8 mouse cellular contexts compared by ENCODE assay signal in genomic region chr9:64044343-64044742, GRCm38 (mm10). TPM values are rescaled to one million over a fixed set of nuclear protein-coding genes. Genes with fewer than 3 reads are reported as not detected.
DNase-seq lines count a peak whose midpoint lies in the region; ATAC-seq and TF ChIP-seq lines count a peak whose summit lies in the region.

No protein-coding gene starts in this region.

- ATAC-seq in heart, embryonic 11.5 days (replicated peaks; ENCODE audit: insufficient number of reproducible peaks, low FRiP score, low TSS enrichment), result no peak
- no peak for ATAC-seq in kidney, postnatal 0 days (replicated peaks; ENCODE audit: low FRiP score, low read depth)
- ATAC-seq in liver, embryonic 12.5 days, result no peak
- no peak for ATAC-seq in megakaryocyte progenitor cell, adult 5-6 weeks (replicated peaks; ENCODE audit: poor library complexity)

- DNase-seq in heart, adult 8-10 months (ENCODE audit: low spot score), result no peak
- DNase-seq in kidney, postnatal 0 days (ENCODE audit: low spot score), result no peak
- no peak for DNase-seq in kidney, adult 18-20 months
- no peak for DNase-seq in left cerebral cortex, postnatal 14 days (ENCODE audit: low spot score in 2 of 2)

- H3K4me2 ChIP-seq in heart, embryonic 11.5 days, result peak overlapping the region; percentile 37
- H3K4me2 ChIP-seq in kidney, postnatal 0 days (ENCODE audit: low read length), result no peak overlapping the region
- peak overlapping the region; percentile 65 for H3K4me2 ChIP-seq in liver, embryonic 12.5 days

- no peaks in the 10 kb centered on the region for H3K27me3 ChIP-seq in heart, embryonic 11.5 days (ENCODE audit: control insufficient read depth, insufficient read depth, low read length)
- no peaks in the 10 kb centered on the region for H3K27me3 ChIP-seq in kidney, postnatal 0 days (ENCODE audit: insufficient read depth, low read length)
- H3K27me3 ChIP-seq in liver, embryonic 12.5 days (replicated peaks), result no peaks in the 10 kb centered on the region

- 31% methylated on average over 8 of the region's 8 CpGs for WGBS in heart, embryonic 11.5 days (ENCODE audit: insufficient replicate concordance)
- 76% methylated on average over 8 of the region's 8 CpGs for WGBS in kidney, postnatal 0 days
- 77% methylated on average over 8 of the region's 8 CpGs for WGBS in bone marrow, adult 2 months
- WGBS in liver, embryonic 12.5 days (ENCODE audit: insufficient replicate concordance), result 35% methylated on average over 8 of the region's 8 CpGs

- H3K9me3 ChIP-seq in heart, embryonic 11.5 days (replicated peaks; ENCODE audit: control insufficient read depth, low read length), result no peaks in the 10 kb centered on the region
- no peaks in the 10 kb centered on the region for H3K9me3 ChIP-seq in kidney, postnatal 0 days (replicated peaks; ENCODE audit: low read length)
- no peaks in the 10 kb centered on the region for H3K9me3 ChIP-seq in liver, embryonic 12.5 days (replicated peaks)

- no peak for TF ChIP-seq POLR2A in bone marrow, adult 2 months (IDR thresholded peaks at IDR 0.05; ENCODE audit: borderline replicate concordance, control insufficient read depth, low read depth, low read length)

- intact Hi-C loops in left cerebral cortex, postnatal 14 days (cut with DNase I), result no loop called here

- 0 out of 2 replicates have a peak overlapping the region, but pooled peaks have one; percentile 2 for H3K4me3 ChIP-seq in heart, embryonic 11.5 days (ENCODE audit: low read depth, low read length)
- H3K4me3 ChIP-seq in kidney, postnatal 0 days (replicated peaks; ENCODE audit: low read depth, low read length), result no peak overlapping the region
- H3K4me3 ChIP-seq in bone marrow, adult 2 months (replicated peaks; ENCODE audit: control insufficient read depth, low read depth, low read length), result peak overlapping the region; percentile 2
- H3K4me3 ChIP-seq in liver, embryonic 12.5 days, result peak overlapping the region; percentile 37

- peaks cover 64% of the 10 kb centered on the region for H3K4me1 ChIP-seq in heart, embryonic 11.5 days (ENCODE audit: control insufficient read depth, insufficient read depth, low read length)
- peaks cover 12% of the 10 kb centered on the region for H3K4me1 ChIP-seq in kidney, postnatal 0 days (replicated peaks; ENCODE audit: insufficient read depth, low read length)
- H3K4me1 ChIP-seq in bone marrow, adult 2 months (ENCODE audit: control insufficient read depth, insufficient read depth, low read length), result peaks cover 4% of the 10 kb centered on the region; the same call in 1 of the 2 replicates
- peaks cover 96% of the 10 kb centered on the region for H3K4me1 ChIP-seq in liver, embryonic 12.5 days

- no peaks in the 10 kb centered on the region for H3K36me3 ChIP-seq in heart, embryonic 11.5 days (ENCODE audit: control insufficient read depth, insufficient read depth, low read length)
- no peaks in the 10 kb centered on the region for H3K36me3 ChIP-seq in kidney, postnatal 0 days (ENCODE audit: insufficient read depth, low read length)
- no peaks in the 10 kb centered on the region for H3K36me3 ChIP-seq in liver, embryonic 12.5 days

- peak overlapping the region; percentile 98 for H3K27ac ChIP-seq in heart, embryonic 11.5 days (ENCODE audit: low read depth, low read length)
- H3K27ac ChIP-seq in kidney, postnatal 0 days, result peak overlapping the region; percentile 86
- peak overlapping the region; percentile 42 for H3K27ac ChIP-seq in bone marrow, adult 2 months (ENCODE audit: control insufficient read depth, insufficient read depth, low read depth, low read length, poor library complexity)
- H3K27ac ChIP-seq in liver, embryonic 12.5 days, result peak overlapping the region; percentile 96

- H3K9ac ChIP-seq in heart, embryonic 11.5 days (ENCODE audit: low read depth, low read length), result peak overlapping the region; percentile 67
- H3K9ac ChIP-seq in kidney, postnatal 0 days (ENCODE audit: low read depth, low read length), result no peak overlapping the region
- H3K9ac ChIP-seq in liver, embryonic 12.5 days, result peak overlapping the region; percentile 69

- no peak for TF ChIP-seq CTCF in kidney, postnatal 0 days (IDR thresholded peaks at IDR 0.05; ENCODE audit: low read depth)
- no peak for TF ChIP-seq CTCF in bone marrow, adult 2 months (IDR thresholded peaks at IDR 0.05; ENCODE audit: control insufficient read depth, insufficient read depth, low read length)

RNA-seq across cellular contexts. Expression of gene Smad6, which starts 22.5 kb away (rescaled TPM):
- 30.5 and 31.6 TPM in 2 replicates for polyA plus RNA-seq in heart, embryonic 11.5 days (2014; fragmentation: Nextera tagmentation; extraction: Ambion mirVana)
- 10 to 100 TPM; 10.9 to 16.5 (median 11.9) TPM for total RNA-seq in heart, adult 8-10 months (2022)
- 7.2 and 10.6 TPM in 2 replicates for polyA plus RNA-seq in kidney, postnatal 0 days (2015; fragmentation: Nextera tagmentation; extraction: Ambion mirVana)
- polyA plus RNA-seq in bone marrow, adult 2 months (2011; ENCODE audit: insufficient read depth, insufficient read length, low replicate concordance, missing spikeins), result 0.97 and 1.3 TPM in 2 replicates
- 11.7 and 12.9 TPM in 2 replicates for polyA plus RNA-seq in liver, embryonic 12.5 days (2016; fragmentation: Nextera tagmentation; extraction: Ambion mirVana)
- 1 to 10 TPM; 1.8 to 2.3 TPM for total RNA-seq in left cerebral cortex, postnatal 14 days (2021)
- total RNA-seq in megakaryocyte progenitor cell, adult 5-6 weeks (2015), result 0.34 and 0.72 TPM in 2 replicates
- 1.2 TPM in 2 replicates for total RNA-seq in megakaryocyte progenitor cell, adult 5-6 weeks (2017)

Comparison
In these comparisons a context has a peak if more than half of its experiments do, and no peak if none do; other contexts are left out.
1. H3K27ac ChIP-seq: peak in every context shown above with its lines; median percentile 98 in heart, embryonic 11.5 days; 96 in liver, embryonic 12.5 days; 86 in kidney, postnatal 0 days; 42 in bone marrow, adult 2 months.